Mouse (Mus musculus) cerebellum, adult 2 months (tissue): Measurements from ENCODE around the gene Map3k21.

Experiments used
- CTCF ChIP-seq: fragments of 200-500 bp; IDR thresholded peaks from 2 replicates; pipeline ENCODE4 v1.5.1; 2011; ENCODE audit warnings: low read depth, mild to moderate bottlenecking, control low read depth, low read length, moderate library complexity, borderline replicate concordance; ENCODE audit not compliant: insufficient read depth
- POLR2A ChIP-seq: fragments of 200-500 bp; IDR thresholded peaks from 2 replicates; pipeline ENCODE4 v1.6.1; 2011; ENCODE audit warnings: low read length, control low read depth, borderline replicate concordance; ENCODE audit not compliant: insufficient read depth

- TF ChIP-seq POLR2A = no peak
- TF ChIP-seq CTCF = no peak
Observed at GRCm38 (mm10) chr8:125957994-125958368, 47.7 kb downstream of the Map3k21 start.
